In genomic region chr5:137531414-137532130, GRCm38 (mm10) we compare ENCODE assay signal across 8 mouse cellular contexts. TPM values are rescaled to one million over a fixed set of nuclear protein-coding genes. Genes with fewer than 3 reads are reported as not detected.
DNase-seq lines count a peak whose midpoint lies in the region; ATAC-seq and TF ChIP-seq lines count a peak whose summit lies in the region.

No protein-coding gene starts in this region.

- peaks cover 3 to 38% of the 10 kb centered on the region in 2 experiments; a peak in 3 of 4 replicates for H3K4me1 ChIP-seq in CH12.LX (ENCODE audit: control insufficient read depth in 1 of 2, insufficient read depth in 2 of 2)
- peaks cover 16% of the 10 kb centered on the region for H3K4me1 ChIP-seq in kidney, embryonic 14.5 days (ENCODE audit: control insufficient read depth, insufficient read depth, low read length)
- H3K4me1 ChIP-seq in lung, embryonic 14.5 days (ENCODE audit: insufficient read depth), result peaks cover 5% of the 10 kb centered on the region; the same call in 1 of the 2 replicates

- TF ChIP-seq EP300 in CH12.LX (IDR thresholded peaks at IDR 0.05; ENCODE audit: low read length), result no peak

- peaks cover 29% of the 10 kb centered on the region for H3K79me2 ChIP-seq in CH12.LX (replicated peaks; ENCODE audit: control insufficient read depth, extremely low read depth, insufficient read depth, poor library complexity, severe bottlenecking)

- H3K27ac ChIP-seq in CH12.LX (ENCODE audit: insufficient read depth, low read depth), result peak overlapping the region; percentile 44; the same call in 1 of the 2 replicates
- peak overlapping the region; percentile 81 for H3K27ac ChIP-seq in kidney, embryonic 14.5 days (ENCODE audit: low read depth, low read length)
- peak overlapping the region; percentile 92 for H3K27ac ChIP-seq in lung, embryonic 14.5 days (ENCODE audit: low read depth)

- peak; percentile 60 for DNase-seq in 3134 (ENCODE audit: extremely low read depth, insufficient read length, low spot score)
- DNase-seq in CH12.LX (ENCODE audit: extremely low read depth), result peak; percentile 21
- peak; percentile 84 for DNase-seq in cerebellum, adult 9-11 months
- peak; percentile 62 for DNase-seq in lung, embryonic 14.5 days
- DNase-seq in retina, postnatal 1 day, result peak; percentile 95

- peaks cover 1% of the 10 kb centered on the region for H3K27me3 ChIP-seq in CH12.LX (replicated peaks)
- no peaks in the 10 kb centered on the region for H3K27me3 ChIP-seq in kidney, embryonic 14.5 days (ENCODE audit: control insufficient read depth, insufficient read depth, low read length)
- H3K27me3 ChIP-seq in lung, embryonic 14.5 days (ENCODE audit: insufficient read depth, low read length), result no peaks in the 10 kb centered on the region

- TF ChIP-seq POLR2A in CH12.LX (IDR thresholded peaks at IDR 0.05; ENCODE audit: low read depth, low read length), result no peak

- peak overlapping the region; percentile 81 for H3K4me2 ChIP-seq in CH12.LX (ENCODE audit: insufficient read depth, low read depth, poor library complexity, severe bottlenecking)
- H3K4me2 ChIP-seq in kidney, embryonic 14.5 days (replicated peaks; ENCODE audit: low read depth, low read length), result peak overlapping the region; percentile 98
- peak overlapping the region; percentile 96 for H3K4me2 ChIP-seq in lung, embryonic 14.5 days

- peak overlapping the region; percentile 79 to 93 (median 93) for H3K4me3 ChIP-seq in CH12.LX (replicated peaks in 1 of 3; ENCODE audit: low read depth in 2 of 3, low read length in 2 of 3, poor library complexity in 1 of 3)
- H3K4me3 ChIP-seq in kidney, embryonic 14.5 days (ENCODE audit: low read length), result peak overlapping the region; percentile 91
- peak overlapping the region; percentile 83 for H3K4me3 ChIP-seq in lung, embryonic 14.5 days (ENCODE audit: low read depth, low read length)

- dilution Hi-C loops in CH12.LX (cut with MboI; ENCODE audit: extremely low pct_ligation_motif_present, extremely low pct_unique_long_range_greater_than_20kb, low sequenced_read_pairs), result no loop called here

- TF ChIP-seq CTCF in CH12.LX (conservative IDR thresholded peaks at IDR 0.05 in 1 of 2, IDR thresholded peaks at IDR 0.05 in 1 of 2; ENCODE audit: low read depth in 2 of 2, low read length in 2 of 2), result no peak
- TF ChIP-seq CTCF in lung, embryonic 14.5 days (IDR thresholded peaks at IDR 0.05; ENCODE audit: low read depth), result no peak

- peaks cover 30 to 39% of the 10 kb centered on the region in 2 experiments for H3K36me3 ChIP-seq in CH12.LX (replicated peaks in 1 of 2; ENCODE audit: control insufficient read depth in 1 of 2, insufficient read depth in 1 of 2, low read length in 1 of 2)
- peaks cover 36% of the 10 kb centered on the region for H3K36me3 ChIP-seq in kidney, embryonic 14.5 days (ENCODE audit: control insufficient read depth, insufficient read depth, low read length)
- peaks cover 40% of the 10 kb centered on the region for H3K36me3 ChIP-seq in lung, embryonic 14.5 days (ENCODE audit: insufficient read depth)

- no peak for TF ChIP-seq RAD21 in CH12.LX (IDR thresholded peaks at IDR 0.05; ENCODE audit: low read depth, low read length)

- under 1% methylated on average over 51 of the region's 51 CpGs for WGBS in kidney, embryonic 14.5 days
- under 1% methylated on average over 51 of the region's 51 CpGs for WGBS in lung, embryonic 14.5 days

- H3K9ac ChIP-seq in CH12.LX (ENCODE audit: insufficient read depth, low read depth), result peak overlapping the region; percentile 96
- peak overlapping the region; percentile 88 for H3K9ac ChIP-seq in kidney, embryonic 14.5 days (ENCODE audit: low read depth, low read length)
- H3K9ac ChIP-seq in lung, embryonic 14.5 days, result peak overlapping the region; percentile 82

- peak; percentile 4; the same call in 1 of the 2 replicates for ATAC-seq in granulocyte monocyte progenitor cell, adult 5-6 weeks (replicated peaks; ENCODE audit: poor library complexity, severe bottlenecking)
- ATAC-seq in kidney, embryonic 14.5 days (ENCODE audit: low FRiP score, low TSS enrichment), result peak; percentile 5; the same call in 1 of the 2 replicates
- peak; percentile 10; the same call in 1 of the 2 replicates for ATAC-seq in lung, embryonic 14.5 days (ENCODE audit: insufficient read depth)
- ATAC-seq in activated CD4-positive, CD25-positive, alpha-beta regulatory T cell, adult 4 months, result no peak

- in situ Hi-C loops in CH12.LX (cut with MboI; ENCODE audit: low pct_ligation_motif_present, low pct_unique_long_range_greater_than_20kb, low sequenced_read_pairs), result loop anchor here (5.0 kb wide), 1 partner anchor 36 kb away; the partner anchor contains the start of gene Tfr2

- H3K9me3 ChIP-seq in CH12.LX (replicated peaks; ENCODE audit: low read length), result no peaks in the 10 kb centered on the region
- H3K9me3 ChIP-seq in kidney, embryonic 14.5 days (ENCODE audit: control insufficient read depth, low read length), result no peaks in the 10 kb centered on the region
- no peaks in the 10 kb centered on the region for H3K9me3 ChIP-seq in lung, embryonic 14.5 days (ENCODE audit: low read depth, low read length)

TF ChIP-seq in CH12.LX, 34 proteins besides CTCF, POLR2A, EP300 and RAD21:
- TF ChIP-seq IRF4 (IDR thresholded peaks at IDR 0.05; ENCODE audit: low read depth, low read length) (peak; percentile 14; the same call in 1 of the 2 replicates), MYC (IDR thresholded peaks at IDR 0.05; ENCODE audit: low read depth, low read length) (no peak), TCF12 (IDR thresholded peaks at IDR 0.05; ENCODE audit: low read depth, low read length) (0 out of 2 replicates have a peak, but pooled peaks have one; percentile 6)
TF ChIP-seq in CH12.LX: peak in this region for 2.

RNA-seq across cellular contexts. Expression of gene Epo, which starts 1.5 kb away (rescaled TPM):
- total RNA-seq in CH12.LX (2012; rRNA removed), result not detected in 2 replicates
- not detected in 2 replicates for total RNA-seq in CH12.LX (2014; rRNA removed)
- polyA plus RNA-seq in CH12.LX (2012; ENCODE audit: insufficient read length, low read depth), result not detected in 2 replicates
- not detected in 2 replicates for total RNA-seq in granulocyte monocyte progenitor cell, adult 5-6 weeks (2014; fragmentation: Nextera tagmentation)
- not detected in 2 replicates for total RNA-seq in granulocyte monocyte progenitor cell, adult 5-6 weeks (2017)
- not detected in 2 replicates for polyA plus RNA-seq in kidney, embryonic 14.5 days (2014; fragmentation: Nextera tagmentation; extraction: Ambion mirVana)
- 0.37 and 0.38 TPM in 2 replicates for polyA plus RNA-seq in lung, embryonic 14.5 days (2014; fragmentation: Nextera tagmentation; extraction: Ambion mirVana)
- not detected for polyA plus RNA-seq in activated CD4-positive, CD25-positive, alpha-beta regulatory T cell, adult 4 months (2017; shearing (Covaris generic))

RNA-seq across cellular contexts. Expression of gene Gnb2, which starts 1.7 kb away (rescaled TPM):
- total RNA-seq in CH12.LX (2012; rRNA removed) (388 and 480 TPM in 2 replicates), CH12.LX (2014; rRNA removed) (261 and 264 TPM in 2 replicates)
- polyA plus RNA-seq in CH12.LX (2012; ENCODE audit: insufficient read length, low read depth), result 312 and 327 TPM in 2 replicates
- total RNA-seq in granulocyte monocyte progenitor cell, adult 5-6 weeks (2014; fragmentation: Nextera tagmentation), result 335 and 473 TPM in 2 replicates
- total RNA-seq in granulocyte monocyte progenitor cell, adult 5-6 weeks (2017), result 226 and 299 TPM in 2 replicates
- polyA plus RNA-seq in kidney, embryonic 14.5 days (2014; fragmentation: Nextera tagmentation; extraction: Ambion mirVana), result 427 and 433 TPM in 2 replicates
- 411 and 440 TPM in 2 replicates for polyA plus RNA-seq in lung, embryonic 14.5 days (2014; fragmentation: Nextera tagmentation; extraction: Ambion mirVana)
- polyA plus RNA-seq in activated CD4-positive, CD25-positive, alpha-beta regulatory T cell, adult 4 months (2017; shearing (Covaris generic)), result 10 to 100 TPM; 73.0 to 82.7 TPM

RNA-seq across cellular contexts. Expression of gene Gigyf1, which starts 13.2 kb away (rescaled TPM):
- total RNA-seq in CH12.LX (2012; rRNA removed) (4.9 and 5.9 TPM in 2 replicates), CH12.LX (2014; rRNA removed) (0.98 and 1.3 TPM in 2 replicates)
- 12.3 and 14.0 TPM in 2 replicates for polyA plus RNA-seq in CH12.LX (2012; ENCODE audit: insufficient read length, low read depth)
- 21.0 and 21.7 TPM in 2 replicates for total RNA-seq in granulocyte monocyte progenitor cell, adult 5-6 weeks (2014; fragmentation: Nextera tagmentation)
- total RNA-seq in granulocyte monocyte progenitor cell, adult 5-6 weeks (2017), result 5.2 and 7.7 TPM in 2 replicates
- polyA plus RNA-seq in kidney, embryonic 14.5 days (2014; fragmentation: Nextera tagmentation; extraction: Ambion mirVana), result 16.0 and 18.6 TPM in 2 replicates
- polyA plus RNA-seq in lung, embryonic 14.5 days (2014; fragmentation: Nextera tagmentation; extraction: Ambion mirVana), result 11.1 and 11.6 TPM in 2 replicates
- polyA plus RNA-seq in activated CD4-positive, CD25-positive, alpha-beta regulatory T cell, adult 4 months (2017; shearing (Covaris generic)), result 10 to 100 TPM; 18.5 to 22.6 TPM

RNA-seq across cellular contexts. Expression of gene Actl6b, which starts 21.7 kb away (rescaled TPM):
- total RNA-seq in CH12.LX (2012; rRNA removed), result not detected in 2 replicates
- total RNA-seq in CH12.LX (2014; rRNA removed), result not detected in 2 replicates
- polyA plus RNA-seq in CH12.LX (2012; ENCODE audit: insufficient read length, low read depth), result not detected in 2 replicates
- total RNA-seq in granulocyte monocyte progenitor cell, adult 5-6 weeks (2014; fragmentation: Nextera tagmentation), result not detected in 2 replicates
- total RNA-seq in granulocyte monocyte progenitor cell, adult 5-6 weeks (2017), result not detected in 2 replicates
- not detected in 2 replicates for polyA plus RNA-seq in kidney, embryonic 14.5 days (2014; fragmentation: Nextera tagmentation; extraction: Ambion mirVana)
- 0.26 TPM in 1 of 2 replicates, not detected in the other for polyA plus RNA-seq in lung, embryonic 14.5 days (2014; fragmentation: Nextera tagmentation; extraction: Ambion mirVana)
- polyA plus RNA-seq in activated CD4-positive, CD25-positive, alpha-beta regulatory T cell, adult 4 months (2017; shearing (Covaris generic)), result not detected

RNA-seq across cellular contexts. Expression of gene Pop7, which starts 29.3 kb away (rescaled TPM):
- total RNA-seq in CH12.LX (2012; rRNA removed) (38.5 and 44.9 TPM in 2 replicates), CH12.LX (2014; rRNA removed) (44.2 and 44.9 TPM in 2 replicates)
- 34.6 and 35.0 TPM in 2 replicates for polyA plus RNA-seq in CH12.LX (2012; ENCODE audit: insufficient read length, low read depth)
- 31.2 and 36.5 TPM in 2 replicates for total RNA-seq in granulocyte monocyte progenitor cell, adult 5-6 weeks (2014; fragmentation: Nextera tagmentation)
- total RNA-seq in granulocyte monocyte progenitor cell, adult 5-6 weeks (2017), result 18.3 and 28.9 TPM in 2 replicates
- 57.8 and 69.5 TPM in 2 replicates for polyA plus RNA-seq in kidney, embryonic 14.5 days (2014; fragmentation: Nextera tagmentation; extraction: Ambion mirVana)
- 54.3 and 58.4 TPM in 2 replicates for polyA plus RNA-seq in lung, embryonic 14.5 days (2014; fragmentation: Nextera tagmentation; extraction: Ambion mirVana)
- 10 to 100 TPM; 60.7 to 66.2 TPM for polyA plus RNA-seq in activated CD4-positive, CD25-positive, alpha-beta regulatory T cell, adult 4 months (2017; shearing (Covaris generic))

Comparison
In these comparisons a context has a peak if more than half of its experiments do, and no peak if none do; other contexts are left out.
1. DNase-seq: peak in every context shown above with its lines; median percentile 95 in retina, postnatal 1 day; 84 in cerebellum, adult 9-11 months; 62 in lung, embryonic 14.5 days; 60 in 3134; 21 in CH12.LX.